Mouse (Mus musculus) forebrain, embryonic 16.5 days (tissue): ENCODE data around the gene Ghsr. TPM values are rescaled to one million over a fixed set of nuclear protein-coding genes. Genes with fewer than 3 reads are reported as not detected.

ENCODE experiments used
- ATAC-seq: fragments of 200-750 bp; cut with Nextera tagmentation; 2 replicates; pipeline ENCODE4 v1.8.0; 2017; ENCODE audit warnings: mild to moderate bottlenecking, moderate library complexity
- H3K27ac ChIP-seq: fragments of 300-500 bp; sonication (generic); 2 replicates; pipeline ENCODE4 v1.5.1; 2014; ENCODE audit warnings: low read length, control low read depth
- H3K27me3 ChIP-seq: fragments of 300-500 bp; sonication (generic); replicated peaks from 2 replicates; pipeline ENCODE4 v1.6.1; 2014; ENCODE audit warnings: low read length; ENCODE audit not compliant: control insufficient read depth, insufficient read depth
- H3K36me3 ChIP-seq: fragments of 300-500 bp; sonication (generic); 2 replicates; pipeline ENCODE4 v1.6.1; 2014; ENCODE audit not compliant: control insufficient read depth, insufficient read depth
- H3K4me1 ChIP-seq: fragments of 300-500 bp; sonication (generic); replicated peaks from 2 replicates; pipeline ENCODE4 v1.6.1; 2014; ENCODE audit warnings: low read length; ENCODE audit not compliant: control insufficient read depth, insufficient read depth
- H3K4me2 ChIP-seq: fragments of 300-500 bp; sonication (generic); 2 replicates; pipeline ENCODE4 v1.6.1; 2014; ENCODE audit warnings: mild to moderate bottlenecking, low read length, control low read depth
- H3K4me3 ChIP-seq: fragments of 300-500 bp; sonication (generic); replicated peaks from 2 replicates; pipeline ENCODE4 v1.5.1; 2014; ENCODE audit warnings: mild to moderate bottlenecking, low read length, control low read depth
- H3K9ac ChIP-seq: fragments of 300-500 bp; sonication (generic); replicated peaks from 2 replicates; pipeline ENCODE4 v1.6.1; 2014; ENCODE audit warnings: low read depth, low read length, control low read depth
- H3K9me3 ChIP-seq: fragments of 300-500 bp; sonication (generic); 2 replicates; pipeline ENCODE4 v1.6.1; 2016; ENCODE audit warnings: low read length; ENCODE audit not compliant: control insufficient read depth
- WGBS: fragments of 180-500 bp; shearing (Covaris S2); extraction: QIAGEN DNeasy Blood & Tissue Kit; methylation state at CpG from one replicate; pipeline ENCODE4 v1.1.7; 2014; 5-methylcytosine and 5-hydroxymethylcytosine counted together
- polyA plus RNA-seq: library from polyadenylated mRNA; unstranded; fragments of >200 nt; fragmentation: Nextera tagmentation; extraction: Ambion mirVana; gene quantifications from 2 replicates; pipeline ENCODE4 v1.2.1, GENCODE M21; 2015

Ghsr gene
- 0.05 and 0.09 TPM in 2 replicates for polyA plus RNA-seq

- Histone ChIP-seq H3K4me3 (peak within 1 kb of the TSS; percentile 48), H3K36me3 (no peaks in the 10 kb centered on the region), H3K9ac (peak within 1 kb of the TSS; percentile 46), H3K9me3 (no peaks in the 10 kb centered on the region), H3K27me3 (peaks cover 45% of the 10 kb centered on the region), H3K27ac (no peak within 1 kb of the TSS), H3K4me2 (peak within 1 kb of the TSS; percentile 94), H3K4me1 (peaks cover 16% of the 10 kb centered on the region)
- peak; percentile 69 for ATAC-seq
- 1% methylated on average over 18 of the region's 19 CpGs for WGBS
These were observed at the start of gene Ghsr for GRCm38 (mm10) chr3:27371276-27371621. Ghsr (plus strand) TSS chr3:27371351.

- 87% methylated on average over 9 of the region's 9 CpGs for WGBS
- H3K9me3 ChIP-seq: no peaks in the 10 kb centered on the region
- no peak overlapping the region for H3K4me2 ChIP-seq
- no peaks in the 10 kb centered on the region for H3K36me3 ChIP-seq
- no peak for ATAC-seq
- no peak overlapping the region for H3K27ac ChIP-seq
- H3K27me3 ChIP-seq: no peaks in the 10 kb centered on the region
- H3K4me3 ChIP-seq: no peak overlapping the region
- no peaks in the 10 kb centered on the region for H3K4me1 ChIP-seq
- H3K9ac ChIP-seq: no peak overlapping the region
These were observed 48.6 kb upstream of the Ghsr start for GRCm38 (mm10) chr3:27322591-27322990.

- H3K4me3 ChIP-seq: no peak overlapping the region
- WGBS: 59% methylated on average over 5 of the region's 5 CpGs
- H3K4me2 ChIP-seq: no peak overlapping the region
- H3K9me3 ChIP-seq: no peaks in the 10 kb centered on the region
- ATAC-seq: no peak
- H3K27me3 ChIP-seq: no peaks in the 10 kb centered on the region
- no peak overlapping the region for H3K9ac ChIP-seq
- H3K36me3 ChIP-seq: no peaks in the 10 kb centered on the region
- H3K27ac ChIP-seq: no peak overlapping the region
- no peaks in the 10 kb centered on the region for H3K4me1 ChIP-seq
These were observed 47.6 kb upstream of the Ghsr start for GRCm38 (mm10) chr3:27323551-27323950.

GRCm38 (mm10) chr3:27326633-27327191 lies 44.4 kb upstream of the Ghsr start:
- no peak for ATAC-seq
- no peaks in the 10 kb centered on the region for H3K36me3 ChIP-seq
- no peaks in the 10 kb centered on the region for H3K4me1 ChIP-seq
- H3K9me3 ChIP-seq: no peaks in the 10 kb centered on the region
- no peak overlapping the region for H3K9ac ChIP-seq
- no peak overlapping the region for H3K4me3 ChIP-seq
- WGBS: 69% methylated on average over 4 of the region's 4 CpGs
- H3K4me2 ChIP-seq: no peak overlapping the region
- no peaks in the 10 kb centered on the region for H3K27me3 ChIP-seq
- no peak overlapping the region for H3K27ac ChIP-seq

GRCm38 (mm10) chr3:27330706-27331105 lies 40.4 kb upstream of the Ghsr start:
- no peak overlapping the region for H3K9ac ChIP-seq
- H3K4me2 ChIP-seq: no peak overlapping the region
- no peaks in the 10 kb centered on the region for H3K36me3 ChIP-seq
- H3K4me3 ChIP-seq: no peak overlapping the region
- H3K4me1 ChIP-seq: no peaks in the 10 kb centered on the region
- WGBS: 91% methylated on average over 5 of the region's 5 CpGs
- H3K27ac ChIP-seq: no peak overlapping the region
- no peaks in the 10 kb centered on the region for H3K27me3 ChIP-seq
- no peaks in the 10 kb centered on the region for H3K9me3 ChIP-seq
- no peak for ATAC-seq

GRCm38 (mm10) chr3:27338437-27338836 lies 32.7 kb upstream of the Ghsr start:
- ATAC-seq: no peak
- Histone ChIP-seq H3K27ac (no peak overlapping the region), H3K27me3 (no peaks in the 10 kb centered on the region), H3K4me3 (no peak overlapping the region), H3K4me1 (no peaks in the 10 kb centered on the region), H3K9me3 (no peaks in the 10 kb centered on the region), H3K4me2 (no peak overlapping the region), H3K9ac (no peak overlapping the region), H3K36me3 (no peaks in the 10 kb centered on the region)
- WGBS: 30% methylated on average over 6 of the region's 6 CpGs

GRCm38 (mm10) chr3:27338887-27339286 lies 32.3 kb upstream of the Ghsr start:
- Histone ChIP-seq H3K9ac (no peak overlapping the region), H3K4me1 (no peaks in the 10 kb centered on the region), H3K4me2 (no peak overlapping the region), H3K4me3 (no peak overlapping the region), H3K27ac (no peak overlapping the region), H3K9me3 (no peaks in the 10 kb centered on the region), H3K27me3 (no peaks in the 10 kb centered on the region), H3K36me3 (no peaks in the 10 kb centered on the region)
- 84% methylated on average over 3 of the region's 3 CpGs for WGBS
- ATAC-seq: no peak

GRCm38 (mm10) chr3:27340757-27341156 lies 30.4 kb upstream of the Ghsr start:
- Histone ChIP-seq H3K4me3 (no peak overlapping the region), H3K4me1 (no peaks in the 10 kb centered on the region), H3K36me3 (no peaks in the 10 kb centered on the region), H3K27me3 (no peaks in the 10 kb centered on the region), H3K9ac (no peak overlapping the region), H3K9me3 (no peaks in the 10 kb centered on the region), H3K27ac (no peak overlapping the region), H3K4me2 (no peak overlapping the region)
- ATAC-seq: no peak
- WGBS: 92% methylated on average over 5 of the region's 5 CpGs

- Histone ChIP-seq H3K4me1 (no peaks in the 10 kb centered on the region), H3K9ac (no peak overlapping the region), H3K36me3 (no peaks in the 10 kb centered on the region), H3K27me3 (no peaks in the 10 kb centered on the region), H3K4me2 (no peak overlapping the region), H3K27ac (no peak overlapping the region), H3K9me3 (no peaks in the 10 kb centered on the region), H3K4me3 (no peak overlapping the region)
- ATAC-seq: no peak
- 74% methylated on average over 6 of the region's 6 CpGs for WGBS
These were observed 28.7 kb upstream of the Ghsr start for GRCm38 (mm10) chr3:27342462-27342861.

- H3K4me3 ChIP-seq: no peak overlapping the region
- no peak for ATAC-seq
- 67% methylated on average over 6 of the region's 6 CpGs for WGBS
- no peak overlapping the region for H3K4me2 ChIP-seq
- no peaks in the 10 kb centered on the region for H3K4me1 ChIP-seq
- H3K36me3 ChIP-seq: no peaks in the 10 kb centered on the region
- no peak overlapping the region for H3K27ac ChIP-seq
- no peak overlapping the region for H3K9ac ChIP-seq
- no peaks in the 10 kb centered on the region for H3K27me3 ChIP-seq
- H3K9me3 ChIP-seq: no peaks in the 10 kb centered on the region
These were observed 25.6 kb upstream of the Ghsr start for GRCm38 (mm10) chr3:27345526-27345925.
